Mouse (Mus musculus): ENCODE measurements around the gene Fitm2. TPM values are rescaled to one million over a fixed set of nuclear protein-coding genes. Genes with fewer than 3 reads are reported as not detected.

Fitm2 gene
- total RNA-seq (2014; rRNA removed) (19.5 and 20.1 TPM in 2 replicates), polyA plus RNA-seq (2012; rRNA removed) (19.8 and 20.9 TPM in 2 replicates)

DNA sequence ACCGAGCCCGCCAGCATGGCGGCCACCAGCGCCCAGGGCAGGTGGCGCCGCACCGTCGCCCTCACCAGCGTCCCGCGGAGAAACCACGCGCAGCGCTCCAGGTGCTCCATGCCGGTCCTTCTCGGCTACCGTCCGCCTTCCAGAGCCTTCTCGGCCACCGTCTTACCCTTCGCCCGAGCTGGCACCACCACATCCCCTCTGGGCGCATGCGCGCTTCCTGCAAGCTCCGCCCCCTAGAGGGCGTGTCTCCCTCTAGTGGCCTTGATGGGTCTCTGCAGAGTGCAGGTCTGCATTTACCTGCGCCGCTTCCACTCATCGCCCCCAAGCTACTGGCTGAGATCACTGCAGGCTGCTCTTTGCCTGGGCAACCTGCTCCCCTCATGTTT lies at the start of gene Fitm2:
Gene Fitm2 (minus strand): TSS at position 164 of the 386 bp plus-strand sequence.
- peak within 1 kb of the TSS; percentile 94 for H3K27ac ChIP-seq (replicated peaks; ENCODE audit: insufficient read depth, low read depth, low read length)
- peak; percentile 86 for DNase-seq (ENCODE audit: extremely low read depth, low read depth, low spot score)
- H3K9ac ChIP-seq (ENCODE audit: low read depth, low read length) = peak within 1 kb of the TSS; percentile 95
- peaks cover 12% of the 10 kb centered on the region; the same call in 1 of the 2 replicates for H3K36me3 ChIP-seq (ENCODE audit: control insufficient read depth, insufficient read depth, low read length)
- peak within 1 kb of the TSS; percentile 93 for H3K4me3 ChIP-seq (ENCODE audit: insufficient read depth, low read depth, low read length)
- TF ChIP-seq CTCF (IDR thresholded peaks at IDR 0.05; ENCODE audit: low read depth, low read length) (peak; percentile 99), POLR2A (IDR thresholded peaks at IDR 0.05; ENCODE audit: extremely low read depth, insufficient read depth, low read length) (peak; percentile 63)
- peaks cover 5% of the 10 kb centered on the region; the same call in 1 of the 2 replicates for H3K79me2 ChIP-seq (ENCODE audit: control insufficient read depth, insufficient read depth, low read length)
- H3K27me3 ChIP-seq (ENCODE audit: control insufficient read depth, insufficient read depth, low read length) = no peaks in the 10 kb centered on the region
- peaks cover 15% of the 10 kb centered on the region for H3K4me1 ChIP-seq (ENCODE audit: control insufficient read depth, insufficient read depth, low read length)
- under 1% methylated on average over 30 of the region's 30 CpGs for WGBS

DNA sequence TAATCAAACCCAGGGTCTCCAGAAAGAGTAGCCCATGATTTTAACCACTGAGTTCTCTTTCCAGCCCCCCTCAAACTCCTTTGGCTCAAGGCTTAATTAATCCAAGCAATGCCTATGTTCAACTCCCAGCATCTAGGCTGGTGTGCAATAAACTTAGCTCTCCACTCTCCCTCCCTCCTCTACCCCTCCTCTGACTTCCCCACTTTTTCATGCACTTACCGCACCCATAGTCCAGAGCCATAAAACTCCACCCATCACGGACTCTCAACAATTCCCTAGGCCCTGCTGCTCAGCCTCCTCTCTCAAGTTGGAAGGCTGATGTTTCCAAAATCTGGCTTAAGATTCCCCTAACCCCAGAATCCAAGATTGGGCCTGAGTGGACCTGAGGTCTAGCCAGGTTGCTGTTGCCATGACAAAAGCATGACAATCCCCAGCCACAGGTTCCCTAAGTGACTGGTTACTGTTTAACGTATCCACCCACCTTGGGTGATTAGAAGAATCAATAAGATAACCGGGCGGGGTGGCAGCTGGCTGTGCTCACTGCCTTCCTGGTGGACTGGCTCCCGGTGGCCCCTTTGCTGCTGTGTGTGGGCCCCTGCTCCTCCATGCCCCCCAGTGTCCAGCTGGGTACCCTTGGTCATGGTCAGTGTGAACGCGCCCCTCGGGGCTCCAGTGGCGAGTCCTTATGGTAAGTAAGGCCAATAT lies 34.0 kb upstream of the Fitm2 start, which contains the start of gene Hnf4a:
Gene Hnf4a (plus strand): TSS at position 509 of the 705 bp plus-strand sequence.
- Histone ChIP-seq H3K27ac (replicated peaks; ENCODE audit: insufficient read depth, low read depth, low read length) (peak within 1 kb of the TSS; percentile 38), H3K27me3 (ENCODE audit: control insufficient read depth, insufficient read depth, low read length) (no peaks in the 10 kb centered on the region), H3K9ac (ENCODE audit: low read depth, low read length) (peak within 1 kb of the TSS; percentile 61), H3K4me3 (ENCODE audit: insufficient read depth, low read depth, low read length) (peak within 1 kb of the TSS; percentile 45; the same call in 1 of the 2 replicates), H3K79me2 (ENCODE audit: control insufficient read depth, insufficient read depth, low read length) (no peaks in the 10 kb centered on the region), H3K36me3 (ENCODE audit: control insufficient read depth, insufficient read depth, low read length) (no peaks in the 10 kb centered on the region), H3K4me1 (ENCODE audit: control insufficient read depth, insufficient read depth, low read length) (peaks cover 10% of the 10 kb centered on the region)
- 25% methylated on average over 10 of the region's 10 CpGs for WGBS
- DNase-seq (ENCODE audit: extremely low read depth, low read depth, low spot score) = peak; percentile 80
- TF ChIP-seq POLR2A (IDR thresholded peaks at IDR 0.05; ENCODE audit: extremely low read depth, insufficient read depth, low read length) (no peak), CTCF (IDR thresholded peaks at IDR 0.05; ENCODE audit: low read depth, low read length) (no peak)

DNA sequence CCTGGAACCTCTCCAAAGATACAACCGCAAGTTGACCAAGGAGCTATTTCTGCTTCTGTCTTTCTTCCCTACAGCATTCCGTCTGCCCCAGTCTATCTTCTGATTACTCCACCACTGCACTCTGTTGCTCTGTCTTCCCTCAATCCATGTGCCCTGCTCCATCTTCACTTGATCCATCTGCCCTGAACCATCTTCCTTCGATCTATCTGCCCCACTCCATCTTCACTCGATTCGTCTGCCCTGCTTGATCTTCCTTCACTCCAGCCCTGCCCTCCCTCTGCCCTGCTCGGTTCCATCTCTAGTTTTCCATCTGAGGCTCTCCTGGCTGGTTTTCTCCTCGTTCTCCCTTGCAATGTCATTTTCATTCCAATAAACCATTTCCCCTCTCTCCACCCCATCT lies 30.8 kb upstream of the Fitm2 start:
- no peaks in the 10 kb centered on the region for H3K79me2 ChIP-seq (ENCODE audit: control insufficient read depth, insufficient read depth, low read length)
- H3K27me3 ChIP-seq (ENCODE audit: control insufficient read depth, insufficient read depth, low read length) = no peaks in the 10 kb centered on the region
- WGBS = 78% methylated on average over 7 of the region's 7 CpGs
- H3K27ac ChIP-seq (replicated peaks; ENCODE audit: insufficient read depth, low read depth, low read length) = no peak overlapping the region
- TF ChIP-seq POLR2A (IDR thresholded peaks at IDR 0.05; ENCODE audit: extremely low read depth, insufficient read depth, low read length) = no peak
- TF ChIP-seq CTCF (IDR thresholded peaks at IDR 0.05; ENCODE audit: low read depth, low read length) = no peak
- no peak for DNase-seq (ENCODE audit: extremely low read depth, low read depth, low spot score)
- no peak overlapping the region for H3K9ac ChIP-seq (ENCODE audit: low read depth, low read length)
- peaks cover 10% of the 10 kb centered on the region for H3K4me1 ChIP-seq (ENCODE audit: control insufficient read depth, insufficient read depth, low read length)
- H3K4me3 ChIP-seq (ENCODE audit: insufficient read depth, low read depth, low read length) = no peak overlapping the region
- no peaks in the 10 kb centered on the region for H3K36me3 ChIP-seq (ENCODE audit: control insufficient read depth, insufficient read depth, low read length)

DNA sequence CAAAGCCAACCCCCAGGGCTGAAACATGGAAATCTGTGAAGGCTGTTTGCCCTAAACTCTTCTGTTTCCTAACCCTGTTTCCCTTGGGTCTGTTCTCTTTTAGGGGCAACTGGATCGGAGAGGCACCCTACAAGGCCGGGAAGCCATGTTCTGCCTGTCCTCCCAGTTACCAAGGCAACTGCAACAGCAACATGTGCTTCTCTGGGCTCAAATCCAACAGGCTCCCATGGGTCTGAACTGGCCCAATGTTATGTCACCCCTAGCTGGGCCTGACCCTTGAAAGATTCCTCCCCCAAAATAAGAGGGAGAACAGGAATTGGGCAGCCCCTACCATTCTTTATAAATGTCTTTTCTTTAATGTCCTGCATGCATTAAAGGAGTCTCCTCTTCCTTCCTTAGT lies 29.8 kb upstream of the Fitm2 start:
- no peak for TF ChIP-seq POLR2A (IDR thresholded peaks at IDR 0.05; ENCODE audit: extremely low read depth, insufficient read depth, low read length)
- no peak for TF ChIP-seq CTCF (IDR thresholded peaks at IDR 0.05; ENCODE audit: low read depth, low read length)

DNA sequence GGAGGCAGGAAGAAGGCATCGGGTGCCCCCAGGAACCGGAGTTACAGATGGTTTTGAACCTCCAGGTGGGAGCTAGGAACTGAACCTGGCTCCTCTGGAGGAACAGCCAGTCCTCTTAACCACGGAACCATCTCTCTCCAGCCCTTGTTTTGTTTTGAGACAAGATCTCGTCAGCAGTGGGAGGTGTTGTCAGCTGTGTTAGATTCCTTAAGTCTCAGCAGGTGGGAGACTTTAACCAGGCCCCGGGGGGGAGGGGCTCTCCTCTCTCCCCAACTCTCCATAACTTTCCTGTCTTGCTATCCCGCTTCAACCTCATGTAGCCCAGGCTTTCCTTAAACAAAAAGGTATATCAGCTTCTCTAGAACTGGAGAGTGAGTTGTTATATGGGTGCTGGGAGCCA lies 22.0 kb upstream of the Fitm2 start:
- DNase-seq (ENCODE audit: extremely low read depth, low read depth, low spot score) = no peak
- H3K36me3 ChIP-seq (ENCODE audit: control insufficient read depth, insufficient read depth, low read length) = no peaks in the 10 kb centered on the region
- H3K4me1 ChIP-seq (ENCODE audit: control insufficient read depth, insufficient read depth, low read length) = peaks cover 5% of the 10 kb centered on the region; the same call in 1 of the 2 replicates
- no peaks in the 10 kb centered on the region for H3K27me3 ChIP-seq (ENCODE audit: control insufficient read depth, insufficient read depth, low read length)
- no peak overlapping the region for H3K4me3 ChIP-seq (ENCODE audit: insufficient read depth, low read depth, low read length)
- TF ChIP-seq CTCF (IDR thresholded peaks at IDR 0.05; ENCODE audit: low read depth, low read length) (no peak), POLR2A (IDR thresholded peaks at IDR 0.05; ENCODE audit: extremely low read depth, insufficient read depth, low read length) (no peak)
- H3K27ac ChIP-seq (replicated peaks; ENCODE audit: insufficient read depth, low read depth, low read length) = no peak overlapping the region
- no peaks in the 10 kb centered on the region for H3K79me2 ChIP-seq (ENCODE audit: control insufficient read depth, insufficient read depth, low read length)
- no peak overlapping the region for H3K9ac ChIP-seq (ENCODE audit: low read depth, low read length)
- 59% methylated on average over 6 of the region's 6 CpGs for WGBS

More for the DNA sequence above, 29.8 kb upstream of the Fitm2 start:
- Histone ChIP-seq H3K9ac (ENCODE audit: low read depth, low read length) (no peak overlapping the region), H3K36me3 (ENCODE audit: control insufficient read depth, insufficient read depth, low read length) (no peaks in the 10 kb centered on the region), H3K27ac (replicated peaks; ENCODE audit: insufficient read depth, low read depth, low read length) (no peak overlapping the region), H3K4me1 (ENCODE audit: control insufficient read depth, insufficient read depth, low read length) (peaks cover 5% of the 10 kb centered on the region), H3K27me3 (ENCODE audit: control insufficient read depth, insufficient read depth, low read length) (no peaks in the 10 kb centered on the region), H3K79me2 (ENCODE audit: control insufficient read depth, insufficient read depth, low read length) (no peaks in the 10 kb centered on the region), H3K4me3 (ENCODE audit: insufficient read depth, low read depth, low read length) (no peak overlapping the region)
- DNase-seq (ENCODE audit: extremely low read depth, low read depth, low spot score) = no peak
- WGBS = 65% methylated on average over 2 of the region's 2 CpGs

DNA sequence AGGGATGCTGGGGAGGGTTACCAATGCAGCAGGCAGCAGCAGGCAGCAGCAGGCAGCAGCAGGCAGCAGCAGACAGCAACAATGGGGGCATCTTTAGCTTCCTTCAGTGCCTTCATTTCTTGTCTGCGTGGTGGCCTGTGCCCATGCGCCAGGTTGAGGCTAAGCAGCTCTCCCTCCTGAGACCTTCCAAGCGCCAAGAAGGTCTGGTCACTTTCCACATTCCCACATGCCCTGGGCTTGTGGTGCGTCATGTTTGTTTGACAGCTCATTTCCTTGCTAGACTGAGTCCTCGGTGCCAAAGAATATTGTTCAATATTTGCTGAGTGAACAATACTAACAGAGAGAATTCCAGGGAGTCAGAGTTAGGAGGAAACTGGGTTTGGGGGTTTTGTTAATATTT lies 21.5 kb upstream of the Fitm2 start:
- TF ChIP-seq CTCF (IDR thresholded peaks at IDR 0.05; ENCODE audit: low read depth, low read length) (no peak), POLR2A (IDR thresholded peaks at IDR 0.05; ENCODE audit: extremely low read depth, insufficient read depth, low read length) (no peak)
- H3K4me1 ChIP-seq (ENCODE audit: control insufficient read depth, insufficient read depth, low read length) = peaks cover 5% of the 10 kb centered on the region; the same call in 1 of the 2 replicates
- WGBS = 19% methylated on average over 5 of the region's 5 CpGs
- no peaks in the 10 kb centered on the region for H3K27me3 ChIP-seq (ENCODE audit: control insufficient read depth, insufficient read depth, low read length)
- H3K36me3 ChIP-seq (ENCODE audit: control insufficient read depth, insufficient read depth, low read length) = no peaks in the 10 kb centered on the region
- H3K79me2 ChIP-seq (ENCODE audit: control insufficient read depth, insufficient read depth, low read length) = no peaks in the 10 kb centered on the region
- no peak overlapping the region for H3K27ac ChIP-seq (replicated peaks; ENCODE audit: insufficient read depth, low read depth, low read length)
- no peak for DNase-seq (ENCODE audit: extremely low read depth, low read depth, low spot score)
- no peak overlapping the region for H3K9ac ChIP-seq (ENCODE audit: low read depth, low read length)
- no peak overlapping the region for H3K4me3 ChIP-seq (ENCODE audit: insufficient read depth, low read depth, low read length)

Measured in liver, adult 2 months (tissue).